8 mouse cellular contexts compared by ENCODE assay signal in genomic region chr15:102470183-102470604, GRCm38 (mm10). TPM values are rescaled to one million over a fixed set of nuclear protein-coding genes. Genes with fewer than 3 reads are reported as not detected.
DNase-seq lines count a peak whose midpoint lies in the region; ATAC-seq and TF ChIP-seq lines count a peak whose summit lies in the region.

Gene Pcbp2 (plus strand): TSS chr15:102470539.

- H3K4me2 ChIP-seq in heart, embryonic 11.5 days = peak within 1 kb of the TSS; percentile 80
- H3K4me2 ChIP-seq in kidney, embryonic 16.5 days (replicated peaks; ENCODE audit: low read depth, low read length) = peak within 1 kb of the TSS; percentile 71
- H3K4me2 ChIP-seq in myocyte (ENCODE audit: low read depth) = peak within 1 kb of the TSS; percentile 80

- peaks cover 47% of the 10 kb centered on the region for H3K79me2 ChIP-seq in C2C12 (ENCODE audit: control insufficient read depth, insufficient read depth)
- H3K79me2 ChIP-seq in liver, adult 2 months (ENCODE audit: control insufficient read depth, insufficient read depth, low read length) = peaks cover 8% of the 10 kb centered on the region
- peaks cover 45% of the 10 kb centered on the region for H3K79me2 ChIP-seq in myocyte (ENCODE audit: control insufficient read depth, insufficient read depth)

- peak; percentile 69 for TF ChIP-seq POLR2A in brain, embryonic 14.5 days (IDR thresholded peaks at IDR 0.05; ENCODE audit: borderline replicate concordance, extremely low read depth, insufficient read depth, insufficient read length, poor library complexity, severe bottlenecking)
- TF ChIP-seq POLR2A in liver, adult 2 months (IDR thresholded peaks at IDR 0.05; ENCODE audit: extremely low read depth, insufficient read depth, low read length) = peak; percentile 60; the same call in 1 of the 2 replicates
- peak; percentile 64 for TF ChIP-seq POLR2A in myocyte (IDR thresholded peaks at IDR 0.05; ENCODE audit: insufficient read length, low read depth)

- peaks cover 43% of the 10 kb centered on the region for H3K79me3 ChIP-seq in C2C12 (ENCODE audit: low read depth)

- peaks cover 5% of the 10 kb centered on the region for H3K9me3 ChIP-seq in erythroblast, embryonic 14.5 days (ENCODE audit: control insufficient read depth, low read length)
- H3K9me3 ChIP-seq in heart, embryonic 11.5 days (replicated peaks; ENCODE audit: control insufficient read depth, low read length) = no peaks in the 10 kb centered on the region; the same call in 1 of the 2 replicates
- peaks cover 5% of the 10 kb centered on the region; the same call in 1 of the 2 replicates for H3K9me3 ChIP-seq in kidney, embryonic 16.5 days (ENCODE audit: low read length)

- peak within 1 kb of the TSS; percentile 77 for H3K9ac ChIP-seq in heart, embryonic 11.5 days (ENCODE audit: low read depth, low read length)
- H3K9ac ChIP-seq in kidney, embryonic 16.5 days (replicated peaks; ENCODE audit: low read length) = peak within 1 kb of the TSS; percentile 98
- H3K9ac ChIP-seq in liver, adult 2 months (ENCODE audit: low read depth, low read length) = peak within 1 kb of the TSS; percentile 86

- ATAC-seq in heart, embryonic 11.5 days (replicated peaks; ENCODE audit: insufficient number of reproducible peaks, low FRiP score, low TSS enrichment) = peak; percentile 99
- peak; percentile 99 for ATAC-seq in kidney, embryonic 16.5 days (ENCODE audit: low FRiP score, low TSS enrichment)

- peaks cover 18% of the 10 kb centered on the region for H3K4me1 ChIP-seq in erythroblast, embryonic 14.5 days (ENCODE audit: control insufficient read depth)
- H3K4me1 ChIP-seq in heart, embryonic 11.5 days (ENCODE audit: control insufficient read depth, insufficient read depth, low read length) = peaks cover 7% of the 10 kb centered on the region
- H3K4me1 ChIP-seq in kidney, embryonic 16.5 days (ENCODE audit: insufficient read depth, low read length) = peaks cover 13% of the 10 kb centered on the region
- peaks cover 9% of the 10 kb centered on the region; the same call in 1 of the 2 replicates for H3K4me1 ChIP-seq in liver, adult 2 months (ENCODE audit: control insufficient read depth, insufficient read depth, low read length)

- peak; percentile 100 for DNase-seq in brain, embryonic 14.5 days (ENCODE audit: low read depth)
- peak; percentile 92 for DNase-seq in liver, adult 2 months (ENCODE audit: extremely low read depth, low read depth, low spot score)
- DNase-seq in splenic B cell, adult 2 months (ENCODE audit: low read depth, low spot score) = peak; percentile 98

- H3K27me3 ChIP-seq in C2C12 (ENCODE audit: control insufficient read depth, insufficient read depth, insufficient read length) (no peaks in the 10 kb centered on the region), myocyte (ENCODE audit: control insufficient read depth, insufficient read depth, insufficient read length) (no peaks in the 10 kb centered on the region)
- H3K27me3 ChIP-seq in erythroblast, embryonic 14.5 days (ENCODE audit: control insufficient read depth) = no peaks in the 10 kb centered on the region
- H3K27me3 ChIP-seq in heart, embryonic 11.5 days (ENCODE audit: control insufficient read depth, insufficient read depth, low read length) = no peaks in the 10 kb centered on the region
- H3K27me3 ChIP-seq in kidney, embryonic 16.5 days (ENCODE audit: insufficient read depth, low read length) = no peaks in the 10 kb centered on the region
- no peaks in the 10 kb centered on the region for H3K27me3 ChIP-seq in liver, adult 2 months (ENCODE audit: control insufficient read depth, insufficient read depth, low read length)
- no peaks in the 10 kb centered on the region for H3K27me3 ChIP-seq in splenic B cell, adult 2 months (ENCODE audit: control insufficient read depth, insufficient read depth, low read length, poor library complexity, severe bottlenecking)

- WGBS in heart, embryonic 11.5 days (ENCODE audit: insufficient replicate concordance) = under 1% methylated on average over 30 of the region's 40 CpGs
- WGBS in kidney, embryonic 16.5 days = 0% methylated on average over 36 of the region's 40 CpGs
- whole genome bisulfite sequencing in liver, adult 2 months = under 1% methylated on average over 40 of the region's 40 CpGs

- H3K36me3 ChIP-seq in C2C12 (ENCODE audit: control insufficient read depth, insufficient read depth) (peaks cover 66% of the 10 kb centered on the region), myocyte (ENCODE audit: control insufficient read depth, insufficient read depth) (peaks cover 27% of the 10 kb centered on the region)
- H3K36me3 ChIP-seq in erythroblast, embryonic 14.5 days (ENCODE audit: control insufficient read depth) = peaks cover 59% of the 10 kb centered on the region
- H3K36me3 ChIP-seq in heart, embryonic 11.5 days (ENCODE audit: control insufficient read depth, insufficient read depth, low read length) = peaks cover 5% of the 10 kb centered on the region
- peaks cover 8% of the 10 kb centered on the region for H3K36me3 ChIP-seq in kidney, embryonic 16.5 days (ENCODE audit: insufficient read depth, low read length)
- H3K36me3 ChIP-seq in liver, adult 2 months (ENCODE audit: control insufficient read depth, insufficient read depth, low read length) = peaks cover 19% of the 10 kb centered on the region
- peaks cover 6% of the 10 kb centered on the region for H3K36me3 ChIP-seq in splenic B cell, adult 2 months (ENCODE audit: control insufficient read depth, insufficient read depth, low read length, poor library complexity, severe bottlenecking)

- H3ac ChIP-seq in C2C12 (ENCODE audit: control insufficient read depth, insufficient read length, low read depth) (peak within 1 kb of the TSS; percentile 81), myocyte (ENCODE audit: control insufficient read depth, insufficient read length) (peak within 1 kb of the TSS; percentile 27)

- peak; percentile 93 for TF ChIP-seq CTCF in C2C12 (IDR thresholded peaks at IDR 0.05; ENCODE audit: control insufficient read depth, insufficient read depth, insufficient read length)
- peak; percentile 90 for TF ChIP-seq CTCF in brain, embryonic 14.5 days (IDR thresholded peaks at IDR 0.05; ENCODE audit: borderline replicate concordance, extremely low read depth, insufficient read depth, insufficient read length)
- TF ChIP-seq CTCF in liver, adult 2 months (IDR thresholded peaks at IDR 0.05; ENCODE audit: low read depth, low read length) = peak; percentile 84

- H3K4me3 ChIP-seq in C2C12 (ENCODE audit: insufficient read depth, poor library complexity, severe bottlenecking) (peak within 1 kb of the TSS; percentile 98), myocyte (peak within 1 kb of the TSS; percentile 70)
- H3K4me3 ChIP-seq in erythroblast, embryonic 14.5 days (replicated peaks) = peak within 1 kb of the TSS; percentile 93
- H3K4me3 ChIP-seq in heart, embryonic 11.5 days (ENCODE audit: low read depth, low read length) = peak within 1 kb of the TSS; percentile 75
- peak within 1 kb of the TSS; percentile 97 for H3K4me3 ChIP-seq in kidney, embryonic 16.5 days (ENCODE audit: low read length)
- H3K4me3 ChIP-seq in liver, adult 2 months (ENCODE audit: insufficient read depth, low read depth, low read length) = peak within 1 kb of the TSS; percentile 80

- peak within 1 kb of the TSS; percentile 90 for H3K27ac ChIP-seq in heart, embryonic 11.5 days (ENCODE audit: low read depth, low read length)
- H3K27ac ChIP-seq in kidney, embryonic 16.5 days (ENCODE audit: low read length) = peak within 1 kb of the TSS; percentile 99
- H3K27ac ChIP-seq in liver, adult 2 months (replicated peaks; ENCODE audit: insufficient read depth, low read depth, low read length) = peak within 1 kb of the TSS; percentile 84

TF ChIP-seq in C2C12, 6 proteins besides CTCF, POLR2A, EP300 and RAD21:
- TF ChIP-seq MAX (IDR thresholded peaks at IDR 0.05) = peak; percentile 96
- no peak for TF ChIP-seq USF1 (IDR thresholded peaks at IDR 0.05; ENCODE audit: low read depth)
- no peak for TF ChIP-seq MYOD1 (IDR thresholded peaks at IDR 0.05; ENCODE audit: control insufficient read depth, insufficient read length, low read depth)

TF ChIP-seq in myocyte, 11 proteins besides CTCF, POLR2A, EP300 and RAD21:
- TF ChIP-seq MYOG (IDR thresholded peaks at IDR 0.05; ENCODE audit: control insufficient read depth in 1 of 3, insufficient read depth in 1 of 3, insufficient read length in 2 of 3, low read depth in 2 of 3) = peak in 2 of 3 experiments; percentile 15 to 64
- peak in 1 of 3 experiments; percentile 37 for TF ChIP-seq MYOD1 (IDR thresholded peaks at IDR 0.05; ENCODE audit: control insufficient read depth in 1 of 3, insufficient read length in 2 of 3, low read depth in 2 of 3)
- TF ChIP-seq TCF3 (IDR thresholded peaks at IDR 0.05; ENCODE audit: insufficient read length, low read depth) = no peak
- TF ChIP-seq SRF (IDR thresholded peaks at IDR 0.05; ENCODE audit: control insufficient read depth, insufficient read length, low read depth) = peak; percentile 82
- no peak for TF ChIP-seq REST (IDR thresholded peaks at IDR 0.05; ENCODE audit: insufficient read depth, insufficient read length)
- TF ChIP-seq POLR2AphosphoS2 (IDR thresholded peaks at IDR 0.05; ENCODE audit: insufficient read length, low read depth) = peak; percentile 87
- TF ChIP-seq E2F4 (IDR thresholded peaks at IDR 0.05; ENCODE audit: insufficient read depth) = peak; percentile 52

RNA-seq across cellular contexts. Expression of gene Pcbp2, which starts in this region (rescaled TPM):
- polyA plus RNA-seq in C2C12 (2012; fragmentation: generic; extraction: Trizol) (1,132 TPM), myocyte (2012; fragmentation: generic; extraction: Trizol) (892 TPM)
- polyA plus RNA-seq in brain, embryonic 14.5 days (2012; rRNA removed) = 569 and 716 TPM in 2 replicates
- 31.3 and 62.4 TPM in 2 replicates for polyA plus RNA-seq in erythroblast, embryonic 14.5 days (2012)
- polyA plus RNA-seq in heart, embryonic 11.5 days (2014; fragmentation: Nextera tagmentation; extraction: Ambion mirVana) = 187 and 213 TPM in 2 replicates
- 209 and 212 TPM in 2 replicates for polyA plus RNA-seq in kidney, embryonic 16.5 days (2015; fragmentation: Nextera tagmentation; extraction: Ambion mirVana)
- 112 and 189 TPM in 2 replicates for total RNA-seq in liver, adult 2 months (2014; rRNA removed)
- polyA plus RNA-seq in liver, adult 2 months (2012; rRNA removed) = 261 and 273 TPM in 2 replicates

Comparison
In these comparisons a context has a peak if more than half of its experiments do, and no peak if none do; other contexts are left out.
1. Peak in every context shown above with its lines: DNase-seq, ATAC-seq, H3K4me3 ChIP-seq and H3K27ac ChIP-seq.